Mouse (Mus musculus) thymus, adult 18-20 months (tissue): Measurements from ENCODE around the gene Lcn10.
"Not testable (repeated sequence)": the region's sequence is repeated elsewhere in the genome, so short reads cannot be mapped to it uniquely, and the experiment has no call there.

Source experiments
- DNase-seq, 2 experiments: peaks; one replicate each; pipeline ENCODE4 v3.0.0; 2022; ENCODE audit warnings: mixed read lengths in 2 of 2

Gene Lcn10

GRCm38 (mm10) chr2:25682426-25682825 is at the start of gene Lcn10:
Lcn10 (plus strand) TSS chr2:25682726.
- no peak for DNase-seq

- DNase-seq, result no peak
Observed at GRCm38 (mm10) chr2:25633616-25634015, 48.9 kb upstream of the Lcn10 start.

DNA sequence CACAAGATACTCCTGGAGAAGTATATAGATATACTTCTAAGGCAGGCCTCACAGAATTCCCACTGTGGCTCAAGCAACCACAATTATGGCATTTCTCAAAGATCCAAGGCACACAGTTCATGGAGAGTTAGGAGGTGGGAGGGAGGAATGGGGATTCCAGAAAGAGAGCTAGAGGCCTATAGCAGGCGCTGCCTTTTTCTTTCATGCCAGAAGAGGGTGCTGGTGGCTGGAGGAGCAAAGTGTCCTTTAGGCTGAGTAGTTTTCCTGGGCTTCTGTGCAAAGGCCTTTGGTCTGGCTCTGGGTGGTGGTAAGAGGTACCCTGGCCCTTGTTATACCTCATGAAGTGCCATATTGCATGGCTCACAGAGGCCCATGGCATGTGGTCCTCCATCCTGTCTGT is 48.5 kb upstream of the Lcn10 start:
- no peak for DNase-seq

DNA sequence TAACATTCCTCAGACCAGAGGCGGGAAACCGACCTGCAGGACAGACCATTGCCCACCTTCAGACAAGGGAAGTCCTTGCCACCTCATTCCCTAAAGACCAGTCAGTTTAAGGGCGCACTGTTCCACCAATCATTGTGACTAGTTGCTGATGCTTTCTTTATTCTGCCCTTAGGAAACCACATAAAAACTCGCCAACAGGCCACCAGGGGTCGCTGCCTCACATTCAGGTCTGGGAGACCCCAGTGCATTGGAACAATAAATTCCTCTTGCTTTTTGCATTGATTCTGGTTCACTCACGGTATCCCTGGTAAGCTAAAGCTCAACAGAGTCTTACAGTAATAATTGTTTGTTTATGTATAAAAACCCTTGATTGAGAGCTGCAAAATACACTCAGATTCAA is 42.6 kb upstream of the Lcn10 start:
- DNase-seq, result no peak

- DNase-seq, result no peak
Observed at GRCm38 (mm10) chr2:25652902-25653301, 29.6 kb upstream of the Lcn10 start, which contains the start of gene Lcn8. Lcn8 (plus strand) TSS chr2:25653120.

GRCm38 (mm10) chr2:25654502-25654901 is 28.0 kb upstream of the Lcn10 start:
- no peak for DNase-seq

DNA sequence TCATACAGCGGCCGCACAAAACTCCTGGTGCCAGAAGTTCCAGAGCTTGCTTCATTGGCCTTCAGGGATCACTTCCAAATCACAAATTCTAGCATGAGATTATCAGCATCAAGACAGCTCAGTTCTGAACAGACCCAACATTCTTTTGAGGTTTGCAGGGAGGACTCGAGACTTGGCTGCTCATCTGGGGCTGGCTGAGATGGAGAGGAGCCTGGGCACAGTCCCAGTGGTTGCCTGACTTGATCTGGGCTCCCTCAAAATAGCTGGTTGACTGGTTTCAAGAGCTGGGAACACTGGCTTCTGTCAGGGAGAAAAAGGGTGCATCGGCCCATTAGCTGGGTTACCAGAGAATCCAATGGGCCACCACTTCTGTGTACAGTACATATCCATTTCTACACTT is 25.8 kb upstream of the Lcn10 start:
- DNase-seq, result no peak

GRCm38 (mm10) chr2:25657246-25657645 is 25.3 kb upstream of the Lcn10 start:
- no peak for DNase-seq

DNA sequence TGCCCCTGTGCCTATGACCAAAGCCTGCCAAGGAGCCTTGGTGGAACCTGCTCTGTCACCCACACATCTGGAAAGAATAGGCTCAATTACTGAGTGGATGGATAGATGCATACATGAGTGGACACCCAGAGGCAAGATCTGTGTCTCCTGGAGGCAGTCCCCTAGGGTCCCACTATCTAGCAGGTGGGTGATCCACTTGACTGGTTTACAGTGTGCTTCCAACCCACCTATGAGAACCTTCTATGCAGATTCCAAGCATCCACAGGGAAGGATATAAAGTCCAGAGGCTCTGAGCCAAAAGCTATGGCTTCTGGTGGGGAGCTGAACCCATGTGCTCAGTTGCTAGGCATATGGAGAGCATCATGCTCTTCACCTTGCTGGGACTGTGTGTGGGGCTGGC is 24.9 kb upstream of the Lcn10 start, which contains the start of gene Lcn5:
Lcn5 (plus strand) TSS at position 301 of the 400 bp plus-strand sequence.
- no peak for DNase-seq

GRCm38 (mm10) chr2:25660279-25660678 is 22.2 kb upstream of the Lcn10 start:
- DNase-seq, result no peak

- DNase-seq, result no peak
Observed at GRCm38 (mm10) chr2:25661245-25661970, 21.1 kb upstream of the Lcn10 start.

GRCm38 (mm10) chr2:25663511-25663910 is 19.0 kb upstream of the Lcn10 start:
- peak in 1 of 2 experiments; percentile 44 for DNase-seq

DNA sequence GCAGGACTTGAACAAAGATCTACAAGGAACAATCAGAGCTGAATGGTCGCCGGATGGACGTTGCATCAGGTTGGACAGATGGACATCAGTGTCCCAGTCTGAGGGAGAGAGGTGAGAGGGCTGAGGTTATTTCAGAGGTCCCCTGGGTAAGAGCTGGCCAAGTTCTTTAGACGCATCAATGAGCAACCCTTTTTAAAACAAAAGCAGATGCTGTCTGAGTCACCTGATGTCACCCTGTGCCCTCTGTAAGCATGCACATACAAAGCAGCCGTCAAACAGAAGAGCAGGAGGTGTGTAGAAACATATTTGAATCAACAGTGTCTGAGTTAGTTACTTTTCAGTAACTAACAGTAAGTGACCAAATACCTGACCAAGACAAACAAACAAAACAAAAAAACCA is 18.4 kb upstream of the Lcn10 start:
- DNase-seq, result no peak

DNA sequence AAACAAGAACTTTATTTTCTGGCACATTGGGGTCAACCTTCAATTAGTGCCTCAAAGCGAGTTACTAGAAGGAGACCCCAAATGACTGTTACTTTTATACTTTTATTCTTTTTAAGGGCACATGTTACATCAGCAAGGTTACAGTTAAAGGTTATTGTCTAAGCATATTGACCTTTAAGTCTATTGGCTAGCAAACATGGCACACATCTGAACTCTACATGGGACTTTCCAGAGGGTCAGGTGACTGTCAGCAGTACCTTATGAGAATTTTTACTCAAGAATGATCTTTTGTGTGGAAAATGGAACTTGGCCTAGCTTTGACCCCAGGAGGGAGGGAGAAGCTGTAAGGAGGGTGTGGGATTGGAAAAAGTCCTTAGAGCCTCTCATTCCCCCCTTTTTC is 16.0 kb upstream of the Lcn10 start:
- DNase-seq, result no peak

- no peak for DNase-seq
Observed at GRCm38 (mm10) chr2:25676486-25676885, 6.0 kb upstream of the Lcn10 start, which contains the start of gene Lcn6. Lcn6 (plus strand) TSS chr2:25676786.

DNA sequence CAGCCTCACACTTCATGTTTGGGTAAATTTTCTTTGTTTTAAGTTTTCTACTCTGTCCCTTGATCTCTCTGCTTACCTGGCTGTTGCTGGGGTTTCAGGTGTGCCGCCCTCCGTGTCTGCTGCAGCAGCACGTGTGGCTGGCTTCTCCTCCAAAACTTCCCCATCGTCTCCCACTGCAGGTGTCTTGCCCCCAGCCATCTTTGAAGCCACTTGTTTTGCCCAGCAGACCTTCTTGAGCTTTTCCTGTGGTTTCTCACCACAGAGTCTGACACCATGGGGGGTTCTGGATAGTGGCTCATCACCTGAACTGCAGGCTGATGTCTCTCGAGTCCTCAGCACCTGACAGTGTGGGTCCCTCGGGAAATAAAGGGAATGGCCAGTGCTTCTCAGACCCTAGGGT is 3.0 kb upstream of the Lcn10 start:
- peak; percentile 43 to 73 for DNase-seq

- no peak for DNase-seq
Observed at GRCm38 (mm10) chr2:25686941-25687340, 4.4 kb downstream of the Lcn10 start.

- peak in 1 of 2 experiments; percentile 21 for DNase-seq
Observed at GRCm38 (mm10) chr2:25694605-25695004, 12.1 kb downstream of the Lcn10 start.

DNA sequence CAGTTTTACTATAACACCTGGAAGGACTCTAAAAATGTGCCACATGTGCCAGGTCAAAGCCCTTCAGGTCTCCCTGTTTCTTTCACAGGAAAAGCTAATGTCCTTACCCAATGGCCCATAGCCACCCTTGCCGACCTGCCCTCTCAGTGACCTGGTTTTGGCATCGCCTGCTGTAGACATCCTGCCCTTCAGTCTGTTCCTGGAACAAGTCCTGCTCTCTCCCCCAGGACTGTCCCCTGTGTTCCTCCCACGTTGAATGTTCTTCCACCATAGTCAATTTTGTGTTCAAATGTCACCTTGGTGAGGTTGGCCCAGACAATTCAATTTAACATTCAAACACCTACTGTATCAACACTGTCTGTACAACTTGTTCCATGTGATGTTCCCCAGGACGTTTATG is 14.4 kb downstream of the Lcn10 start:
- DNase-seq, result no peak

- DNase-seq, result no peak
Observed at GRCm38 (mm10) chr2:25698696-25699095, 16.2 kb downstream of the Lcn10 start.

GRCm38 (mm10) chr2:25699743-25700142 is 17.2 kb downstream of the Lcn10 start, which contains the start of gene Obp2a:
Obp2a (plus strand) TSS chr2:25700043.
- not testable (repeated sequence) for DNase-seq

DNA sequence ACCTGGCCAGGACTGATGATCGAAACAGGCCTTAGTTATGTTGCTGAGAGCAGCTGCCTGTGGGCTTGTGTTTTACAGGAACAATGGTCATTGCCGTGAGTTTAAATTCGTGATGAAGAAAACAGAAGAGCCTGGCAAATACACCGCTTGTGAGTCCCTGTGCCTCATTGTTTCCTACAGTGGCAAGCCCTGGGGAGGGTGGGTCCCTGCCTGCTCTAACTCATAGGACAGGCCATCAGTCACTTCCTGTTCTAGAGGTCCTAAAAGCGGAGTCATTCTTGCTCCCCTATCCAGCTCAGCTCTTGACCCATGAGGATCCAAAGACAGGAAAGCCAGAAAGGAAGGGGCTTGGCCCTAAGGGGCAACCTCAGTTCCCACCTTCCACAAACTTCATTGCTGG is 18.5 kb downstream of the Lcn10 start:
- DNase-seq, result no peak

GRCm38 (mm10) chr2:25703706-25704105 is 21.2 kb downstream of the Lcn10 start:
- no peak for DNase-seq

DNA sequence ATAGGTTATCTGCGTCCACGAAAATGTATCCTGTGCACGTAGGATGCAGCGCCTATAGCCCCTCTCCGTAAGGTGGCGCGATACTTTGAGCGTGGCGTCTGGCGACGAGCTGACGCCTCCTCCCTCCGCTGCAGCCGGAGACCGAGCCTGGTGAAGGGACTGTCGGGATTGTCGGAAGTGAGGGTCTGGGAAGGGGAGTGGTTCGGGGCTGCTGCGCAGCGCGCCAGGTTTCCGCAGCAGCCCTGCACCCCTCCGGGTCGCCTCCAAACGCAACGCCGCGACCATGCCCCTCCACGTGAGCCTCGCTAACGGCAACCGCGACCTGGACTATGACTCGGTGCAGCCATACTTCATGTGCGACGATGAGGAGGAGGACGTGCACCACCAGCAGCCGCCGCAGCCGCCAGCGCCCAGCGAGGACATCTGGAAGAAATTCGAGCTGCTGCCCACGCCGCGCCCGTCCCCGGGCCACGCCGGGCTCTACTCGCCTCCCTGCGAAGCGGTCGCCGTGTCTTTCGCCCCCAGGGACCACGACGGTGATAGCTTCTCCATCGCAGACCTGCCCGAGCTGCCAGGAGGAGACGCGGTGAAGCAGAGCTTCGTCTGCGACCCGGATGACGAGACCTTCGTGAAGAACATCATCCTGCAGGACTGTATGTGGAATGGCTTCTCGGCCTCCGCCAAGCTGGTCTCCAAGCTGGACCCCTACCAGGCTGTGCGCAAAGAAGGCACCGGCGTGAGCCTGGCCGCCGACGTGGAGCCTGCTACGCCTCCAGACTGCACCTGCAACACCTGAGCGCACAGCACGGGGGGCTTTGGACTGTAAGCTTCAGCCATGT is 24.3 kb downstream of the Lcn10 start, which contains the start of gene Bmyc:
Bmyc (plus strand) TSS at position 97 of the 839 bp plus-strand sequence.
- DNase-seq, result peak; percentile 73 to 79
